Mouse (Mus musculus) gastrocnemius, adult 8-10 months (tissue): ENCODE measurements around the gene Tbc1d24. TPM values are rescaled to one million over a fixed set of nuclear protein-coding genes. Genes with fewer than 3 reads are reported as not detected.

Experiments
- DNase-seq, 2 experiments: peaks; one replicate each; pipeline ENCODE4 v3.0.0; 2022; ENCODE audit warnings: low spot score in 2 of 2
- total RNA-seq, 4 experiments: library from RNA; stranded (reverse); gene quantifications; 2 replicates each; pipeline ENCODE4 v1.2.4; 2022

Gene Tbc1d24
- total RNA-seq, 4 experiments from 2014 or later: 4.8 to 7.0 (median 5.8) TPM

DNA sequence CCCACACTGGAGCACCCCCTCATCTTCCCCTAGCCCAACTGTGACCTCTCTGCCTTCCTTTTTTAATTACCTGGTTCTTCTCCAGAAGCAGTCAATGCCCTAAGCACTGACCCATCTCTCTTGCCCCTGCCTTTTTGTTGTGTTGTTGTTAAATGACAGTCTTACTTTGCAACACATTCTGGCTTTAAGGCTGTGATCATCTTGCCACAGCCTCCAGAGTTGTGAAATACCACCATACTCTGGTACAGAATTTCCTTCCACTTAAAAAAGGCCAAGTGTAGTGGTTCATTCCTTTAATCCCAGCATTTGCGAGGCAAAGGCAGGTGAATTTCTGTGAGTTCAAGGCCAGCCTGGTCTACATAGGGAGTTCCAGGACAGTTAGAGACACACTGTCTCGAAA lies 14.4 kb downstream of the Tbc1d24 start:
- no peak for DNase-seq

DNA sequence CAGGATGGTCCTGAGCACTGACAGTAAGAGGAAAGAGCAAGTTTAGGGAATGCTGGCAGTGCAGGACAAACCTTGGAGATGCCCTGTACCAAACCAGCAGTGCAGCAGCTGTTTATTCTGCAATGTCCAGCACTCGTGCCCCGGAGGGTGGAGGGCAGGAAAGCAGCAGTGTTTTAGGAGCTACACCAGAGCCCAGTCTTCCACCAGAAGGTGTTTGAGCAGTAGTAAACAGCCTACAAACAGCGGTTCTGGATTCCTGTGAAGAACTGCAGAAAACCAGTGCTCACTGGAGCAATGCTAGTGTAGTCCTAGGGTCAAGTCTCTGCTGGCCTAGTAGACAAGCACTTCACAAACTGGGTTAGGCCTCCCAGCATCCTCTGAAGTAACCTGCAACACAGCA lies 31.1 kb downstream of the Tbc1d24 start:
- no peak for DNase-seq

DNA sequence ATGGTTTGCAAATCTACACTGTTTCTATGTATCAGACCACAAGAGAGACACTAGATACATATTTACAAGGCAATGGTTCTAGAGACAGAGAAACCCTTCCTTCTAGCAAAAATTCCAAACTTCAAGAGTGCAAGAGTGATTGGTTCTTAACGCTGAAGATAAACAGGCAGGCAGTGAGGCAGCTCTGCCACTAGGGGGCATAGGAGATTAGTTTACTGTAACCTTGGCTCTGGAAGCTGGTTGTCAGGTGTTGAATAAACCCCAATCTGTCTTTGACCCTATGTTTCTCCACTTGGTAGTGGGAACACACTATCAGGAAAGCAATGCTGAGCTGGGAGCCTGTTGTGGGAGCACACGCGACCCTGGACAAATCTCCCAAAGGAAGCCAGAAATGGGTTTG lies 31.9 kb downstream of the Tbc1d24 start:
- DNase-seq: peak in 1 of 2 experiments; percentile 46

DNA sequence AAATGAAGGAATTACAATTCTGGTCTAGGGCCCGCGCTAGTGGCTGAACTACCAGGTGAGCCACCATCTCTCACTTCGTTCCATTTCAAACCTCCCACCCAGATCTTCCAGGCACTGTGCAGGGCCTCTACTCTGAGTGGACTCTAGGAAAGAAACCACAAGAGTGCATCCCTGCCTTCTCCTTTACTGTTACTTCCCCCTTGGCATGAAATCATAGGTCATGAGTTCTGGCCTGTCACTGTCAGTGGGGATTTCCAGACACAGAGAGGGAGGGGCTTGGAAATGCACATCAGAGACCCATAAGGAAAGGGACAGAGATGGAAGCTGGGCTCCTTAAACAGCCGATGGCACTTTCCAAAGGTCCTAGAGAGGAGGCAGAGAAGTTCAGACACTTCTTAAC lies 33.6 kb downstream of the Tbc1d24 start:
- DNase-seq: no peak

DNA sequence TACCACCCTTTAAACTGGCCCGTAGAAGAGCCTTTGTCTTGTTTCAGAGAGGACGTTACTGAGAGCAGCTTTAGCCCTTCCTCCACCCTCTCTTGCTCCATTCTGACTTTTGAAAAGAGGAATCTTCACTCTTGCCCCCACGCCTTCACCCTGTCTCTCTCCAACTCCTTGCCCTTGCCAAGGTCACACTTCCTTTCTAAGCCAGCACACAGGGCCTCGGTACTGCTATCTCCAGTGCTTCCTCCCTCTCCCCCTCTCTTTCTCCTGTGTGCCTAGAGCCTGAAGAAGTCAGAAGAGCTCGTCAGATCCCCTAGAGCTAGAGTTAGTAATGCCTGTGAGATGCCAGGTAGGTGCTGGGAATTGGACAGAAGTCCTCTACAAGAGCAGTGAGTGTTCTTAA lies 34.6 kb downstream of the Tbc1d24 start:
- DNase-seq: no peak

DNA sequence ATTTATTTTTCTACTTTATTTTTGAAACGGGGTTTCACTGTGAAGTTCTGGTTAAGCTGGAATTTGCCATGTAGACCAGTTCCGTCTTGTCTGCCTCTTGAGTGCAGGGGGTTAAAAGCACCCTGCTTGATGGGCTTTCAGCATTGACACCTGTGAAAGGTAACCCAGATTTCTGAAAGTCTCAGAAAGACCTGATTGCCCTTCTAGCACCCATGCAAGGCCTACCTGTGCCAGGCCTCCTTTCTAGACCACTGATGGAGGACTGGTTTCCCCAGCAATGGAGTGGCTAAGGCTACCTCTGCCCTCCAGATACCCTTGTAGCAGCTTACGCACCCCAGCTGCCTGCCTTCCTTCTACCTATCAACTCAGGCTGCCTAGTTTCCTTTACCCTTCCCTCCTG lies 35.2 kb downstream of the Tbc1d24 start:
- DNase-seq: no peak

DNA sequence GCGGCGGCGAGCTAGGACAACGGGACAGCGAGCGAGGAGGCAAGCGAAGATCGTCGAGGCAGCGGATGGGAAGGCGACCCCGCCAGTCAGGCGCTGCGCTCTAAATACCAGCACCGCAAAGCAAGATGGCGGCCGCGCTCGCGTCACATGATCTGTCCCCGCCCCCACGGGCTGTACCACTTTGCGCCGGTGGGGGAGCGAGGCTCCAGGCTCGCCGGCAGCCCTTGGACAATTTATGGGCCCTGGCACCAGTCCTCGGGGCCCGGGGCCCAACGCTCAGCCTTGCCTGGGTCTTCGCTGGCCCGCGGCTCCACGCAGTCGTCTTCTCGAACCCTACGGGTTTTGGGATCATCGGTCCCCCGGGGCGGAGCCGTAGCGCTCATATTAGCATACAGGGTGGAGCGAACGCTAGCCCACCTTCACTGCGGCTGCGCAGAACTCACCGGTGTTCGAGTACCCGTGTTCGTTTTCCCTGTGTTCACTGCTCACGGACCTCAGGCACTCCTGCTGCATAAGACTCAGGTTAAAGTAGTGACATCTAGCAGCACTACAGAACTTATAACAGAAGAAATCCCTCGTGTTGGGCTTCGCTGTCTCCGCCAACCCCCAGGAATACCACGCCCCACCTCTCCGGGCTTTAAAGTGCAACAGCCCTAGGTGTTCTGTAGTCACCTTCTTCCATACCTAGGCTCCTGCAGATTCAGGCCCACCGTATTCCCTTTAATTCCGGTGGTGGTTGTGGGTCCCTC lies 35.9 kb downstream of the Tbc1d24 start, which contains the start of gene Atp6v0c:
Gene Atp6v0c (minus strand): TSS at position 386 of the 749 bp plus-strand sequence.
- peak; percentile 92 to 95 for DNase-seq

DNA sequence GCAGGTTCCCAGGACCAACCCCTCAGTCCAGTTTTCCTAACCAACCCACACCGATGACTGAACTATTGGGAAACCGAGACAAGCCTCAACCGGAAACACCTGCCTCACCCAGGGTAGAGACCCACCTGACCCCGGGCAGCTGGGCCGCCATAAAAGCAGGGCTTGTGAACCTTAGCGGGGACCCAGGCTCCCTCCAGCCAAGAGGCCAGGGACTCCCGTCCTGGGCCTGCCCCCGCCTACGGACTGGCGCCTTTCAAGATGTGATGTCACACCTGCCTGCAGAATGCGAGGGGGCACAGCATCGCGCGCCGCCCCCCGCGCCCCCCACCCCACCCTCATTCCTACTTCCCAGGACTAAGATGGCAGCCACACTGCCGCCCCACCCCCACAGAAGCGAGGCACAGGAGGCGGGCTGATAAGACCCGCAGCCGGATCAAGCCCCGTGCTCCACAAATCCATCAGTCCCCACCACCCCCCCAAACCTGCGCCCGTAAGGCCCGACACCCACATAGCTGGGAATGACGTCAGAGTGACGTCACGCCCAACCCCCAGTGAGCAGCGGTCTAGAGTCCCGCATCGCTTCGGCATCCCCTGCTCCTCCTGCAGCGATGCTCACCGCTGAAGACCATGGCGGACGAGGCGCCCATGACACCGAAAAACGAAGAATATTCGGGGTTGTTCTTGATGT lies 36.6 kb downstream of the Tbc1d24 start:
- peak; percentile 34 to 35 for DNase-seq

DNA sequence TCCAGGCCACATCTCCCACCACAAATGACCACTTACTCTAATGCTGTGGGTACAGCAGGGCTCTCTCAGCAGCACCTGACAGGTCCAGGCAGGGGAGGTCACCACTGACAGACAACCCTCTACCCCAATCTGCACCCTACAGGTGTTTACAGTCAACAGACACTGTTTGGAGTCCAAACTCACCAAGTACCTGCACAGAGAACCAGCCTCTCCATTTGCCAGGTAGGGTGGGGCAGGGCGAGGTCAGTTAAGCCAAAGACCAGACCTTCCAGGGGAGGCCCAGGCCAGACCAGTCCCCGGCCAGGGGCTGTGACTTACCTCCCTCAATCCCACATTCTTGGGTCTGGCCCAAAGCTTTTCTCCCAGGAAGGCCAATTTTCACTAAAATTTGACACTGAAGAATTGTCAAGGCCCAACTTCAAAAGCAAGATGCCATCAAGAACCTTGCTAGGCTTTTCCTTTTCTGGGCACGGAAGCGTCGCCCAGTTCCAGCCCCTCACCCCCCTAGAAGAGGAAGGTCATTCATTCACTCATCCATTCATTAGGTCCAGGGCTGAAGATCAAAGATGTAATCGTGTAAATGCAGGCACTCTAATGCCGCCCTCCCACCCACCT lies 37.4 kb downstream of the Tbc1d24 start:
- DNase-seq: no peak

DNA sequence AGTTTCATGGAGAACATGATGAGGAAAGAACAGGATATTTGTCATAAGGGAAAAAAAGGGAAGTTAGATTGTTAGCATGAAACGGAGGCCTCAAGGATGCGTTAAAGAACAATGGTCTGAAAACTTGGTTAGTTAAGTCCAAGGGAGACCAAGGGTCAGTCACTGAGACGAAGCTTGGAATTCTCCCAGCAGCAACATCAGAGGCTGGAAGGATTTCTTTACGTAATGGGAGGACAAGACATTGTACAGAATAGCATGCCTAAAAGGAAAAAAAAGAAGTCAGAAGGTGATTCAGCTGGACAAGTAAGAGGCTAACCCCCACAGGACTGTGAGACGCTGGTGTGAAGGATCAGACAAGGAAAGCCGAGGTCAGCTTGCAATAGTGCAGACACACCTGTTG lies 38.2 kb downstream of the Tbc1d24 start:
- DNase-seq: no peak

DNA sequence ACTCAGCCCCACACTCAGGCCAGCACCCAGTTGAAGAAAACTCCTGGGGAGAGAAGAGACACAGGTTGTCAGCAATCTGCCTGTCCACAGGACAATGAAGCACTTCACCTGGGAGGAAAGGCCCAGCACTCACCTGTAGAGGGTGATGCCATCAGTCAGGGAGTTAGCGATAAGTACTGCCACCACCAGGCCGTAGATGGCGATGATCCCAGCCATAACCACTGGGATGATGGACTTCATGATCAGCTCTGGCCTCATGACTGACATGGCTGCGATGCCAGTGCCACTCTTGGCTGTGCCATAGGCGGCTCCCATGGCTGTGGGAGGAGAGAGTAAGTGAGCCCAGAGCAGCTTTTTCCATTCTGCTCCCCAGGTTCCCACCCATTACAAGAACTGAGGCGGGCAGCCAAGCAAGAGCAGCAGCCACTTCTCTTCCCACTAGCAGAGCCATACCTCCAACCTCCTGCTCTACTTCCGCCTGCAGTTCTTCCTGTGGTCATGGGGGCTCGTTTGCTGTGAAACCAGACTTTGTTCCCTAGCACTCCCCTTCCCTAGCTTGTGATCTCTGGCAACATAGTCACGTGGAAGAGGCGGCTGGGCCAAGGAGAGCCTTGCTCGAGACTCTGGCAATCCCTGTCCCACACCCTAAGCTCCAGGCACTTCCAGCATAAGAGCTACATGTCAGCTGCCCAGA lies 40.6 kb downstream of the Tbc1d24 start:
- DNase-seq: no peak

DNA sequence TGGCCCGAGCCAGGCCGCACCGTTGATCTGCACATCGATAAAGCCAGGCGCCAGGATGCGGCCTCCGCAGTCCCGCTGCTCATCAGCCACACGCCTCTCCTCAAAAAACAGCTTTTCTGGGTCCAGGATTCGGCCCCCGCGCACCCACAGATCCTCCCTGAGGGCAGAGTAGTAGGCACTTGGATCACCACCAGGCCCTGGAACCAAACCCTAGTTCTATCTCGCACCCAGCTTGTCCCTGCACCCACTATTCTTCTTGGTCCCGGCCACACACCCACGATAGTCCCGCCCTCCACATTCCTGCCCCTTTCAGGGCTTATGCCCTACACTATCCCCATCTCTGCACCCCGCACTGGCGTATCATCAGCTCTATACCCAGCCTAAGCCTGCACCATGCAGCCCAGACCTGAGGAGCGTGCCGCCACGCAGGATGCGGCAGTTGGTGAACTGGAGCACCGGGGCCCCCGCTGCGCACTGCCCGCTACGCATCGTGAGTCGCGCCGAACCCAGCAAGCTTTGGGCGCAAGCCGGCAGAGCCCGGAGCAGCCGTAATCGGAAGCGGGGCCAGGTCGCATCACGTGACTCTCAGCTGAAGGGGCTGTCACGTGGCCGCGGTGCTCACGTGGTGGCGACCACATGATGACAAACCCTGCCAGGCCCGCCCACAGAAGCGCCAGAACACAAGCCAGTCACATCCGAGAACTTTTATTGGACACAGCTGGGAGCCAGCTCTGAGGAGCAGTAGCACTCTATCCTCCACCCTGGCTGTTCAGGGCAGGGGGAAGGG lies 42.0 kb downstream of the Tbc1d24 start, which contains the start of gene Amdhd2:
Gene Amdhd2 (minus strand): TSS at position 591 of the 787 bp plus-strand sequence.
- peak; percentile 95 to 97 for DNase-seq

DNA sequence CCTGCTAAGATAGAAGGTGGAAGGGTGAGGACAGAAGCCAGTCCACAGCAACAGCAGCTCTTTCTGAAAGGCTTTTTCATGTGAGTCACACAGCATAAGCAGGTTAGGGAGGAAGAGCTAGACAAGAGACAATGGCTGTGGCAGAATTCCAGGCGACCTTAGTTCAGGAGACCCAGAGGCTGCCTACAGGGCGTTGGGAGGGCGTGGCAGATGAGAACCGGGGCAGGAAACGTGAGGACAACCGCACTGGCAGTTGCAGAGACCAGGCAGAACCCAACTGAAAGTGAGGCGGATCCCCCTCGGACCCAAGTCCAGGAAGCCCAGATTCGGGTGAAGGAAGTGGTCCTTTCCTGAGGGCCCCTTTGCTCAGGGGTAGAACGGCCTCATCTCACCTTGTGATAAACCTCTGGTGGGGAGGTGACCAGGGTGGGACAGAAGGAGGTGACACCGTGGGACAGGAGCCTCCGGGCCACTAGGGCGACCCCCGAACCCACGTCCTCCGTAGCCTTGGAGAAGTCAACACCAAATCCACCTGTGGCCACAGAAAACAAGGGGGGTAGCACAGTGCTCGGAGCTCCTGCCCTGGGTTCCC lies 42.7 kb downstream of the Tbc1d24 start:
- DNase-seq: no peak

DNA sequence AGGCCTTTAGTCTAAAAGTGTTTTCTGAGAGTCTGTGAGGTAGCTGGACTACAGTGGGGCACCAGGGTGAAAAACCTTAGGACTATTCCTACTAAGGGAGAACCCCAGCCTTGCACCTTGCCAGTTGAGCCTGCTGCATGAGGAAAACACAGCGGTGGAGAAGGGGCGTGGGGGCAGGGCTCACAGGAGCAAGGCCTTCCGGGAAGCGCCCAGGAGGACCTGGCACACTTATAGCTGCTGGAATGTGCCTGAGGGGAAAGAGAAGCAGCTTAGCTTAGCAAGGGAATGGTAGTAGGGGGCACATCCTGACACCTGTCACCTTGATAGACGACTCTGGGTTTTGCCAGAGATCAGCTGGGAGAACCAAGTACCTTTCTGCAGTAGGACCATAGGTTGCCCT lies 43.9 kb downstream of the Tbc1d24 start:
- no peak for DNase-seq

DNA sequence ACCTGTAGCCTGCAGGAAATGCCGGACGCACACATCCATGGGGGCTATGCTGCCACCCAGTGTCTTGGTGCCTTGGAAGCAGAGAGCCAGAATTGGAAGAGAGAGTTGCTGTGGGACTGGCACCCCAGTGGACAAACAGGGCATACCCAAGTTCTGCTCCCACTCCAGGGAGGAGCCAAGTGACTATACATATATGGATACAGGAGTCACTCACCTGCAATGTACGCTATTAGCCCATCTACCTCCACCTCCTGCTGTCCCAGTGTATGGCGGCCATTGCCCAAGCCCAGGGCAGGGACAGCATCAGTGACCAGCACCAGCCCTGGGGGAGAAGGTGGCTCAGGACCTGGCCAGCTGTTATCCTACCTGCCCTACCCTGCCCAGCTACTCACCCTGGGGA lies 47.8 kb downstream of the Tbc1d24 start:
- no peak for DNase-seq

DNA sequence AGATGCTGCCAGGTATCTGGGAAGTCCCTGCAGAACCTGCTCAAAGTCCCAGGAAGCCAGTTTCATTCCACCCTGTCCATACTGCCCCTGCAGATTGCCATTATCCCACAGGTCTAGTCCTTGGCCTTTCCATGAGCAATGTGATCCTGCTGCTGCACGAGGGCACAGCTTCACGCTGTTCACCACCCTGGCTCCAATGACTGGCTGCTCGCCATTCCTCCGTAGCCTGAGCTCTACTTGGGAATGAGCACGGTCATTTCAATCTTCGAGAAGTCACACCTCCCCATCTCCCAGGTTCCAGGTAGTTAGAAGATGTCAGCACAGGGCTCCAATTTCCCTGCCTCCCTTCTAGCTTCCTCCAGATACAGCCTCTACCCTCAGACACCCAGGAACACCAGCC lies 48.2 kb downstream of the Tbc1d24 start:
- DNase-seq: no peak

DNA sequence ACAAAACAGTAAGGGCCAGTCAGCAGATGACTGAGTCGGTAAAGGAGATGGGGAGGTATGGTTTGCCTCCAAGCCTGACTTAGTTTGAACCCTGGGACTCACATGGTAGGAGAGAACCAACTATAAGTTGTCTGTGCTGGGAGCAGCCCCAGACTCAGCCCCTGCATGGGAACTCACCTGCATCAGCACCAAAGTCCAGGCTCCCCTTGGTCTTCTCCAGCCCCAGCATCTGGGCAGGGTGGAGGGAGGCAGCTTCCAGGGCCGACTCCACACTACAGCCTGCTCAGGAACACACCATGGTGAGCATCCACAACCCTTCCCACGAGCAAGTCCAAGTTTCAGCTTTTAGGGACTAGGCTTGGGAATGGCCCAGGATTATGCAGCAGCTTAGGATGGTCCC lies 49.0 kb downstream of the Tbc1d24 start:
- DNase-seq: no peak

DNA sequence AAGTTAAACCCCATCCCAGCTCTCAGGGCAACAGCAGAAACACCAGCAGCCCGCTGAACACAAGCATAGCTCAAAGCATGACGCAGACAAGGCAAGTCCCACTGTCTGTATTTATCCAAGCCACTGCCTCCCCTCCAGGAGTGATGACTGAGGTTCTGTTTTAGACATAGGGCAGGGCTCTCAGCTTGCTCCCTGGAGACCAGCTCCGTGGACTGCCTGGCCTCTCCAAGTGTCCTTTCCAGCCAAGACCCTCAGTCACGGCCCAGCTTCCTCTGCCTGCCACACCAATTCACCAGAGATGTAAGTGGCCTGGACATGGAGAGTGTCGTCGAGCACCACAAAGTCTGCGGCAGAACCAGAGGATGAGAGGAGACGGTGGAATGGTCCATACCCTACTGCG lies 49.6 kb downstream of the Tbc1d24 start:
- DNase-seq: no peak

DNA sequence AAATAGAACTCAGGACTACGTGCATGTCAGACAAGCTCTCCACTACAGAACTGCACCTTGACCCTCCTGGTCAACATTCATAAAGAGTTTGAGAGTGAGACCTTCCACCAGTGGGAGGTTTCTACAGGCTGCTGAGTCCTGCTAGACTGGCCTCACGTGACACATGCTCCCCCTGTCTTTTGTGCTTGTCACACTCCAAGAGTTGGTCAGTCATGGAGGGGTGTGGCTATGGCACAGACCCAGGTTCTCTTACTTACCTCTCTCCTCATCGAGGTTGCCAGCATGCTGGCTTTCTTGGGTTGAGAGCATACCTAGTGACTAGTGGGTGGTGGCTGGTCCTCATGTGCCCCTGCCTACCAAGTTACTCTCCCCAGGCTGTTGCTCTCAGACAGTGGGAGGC lies 50.9 kb downstream of the Tbc1d24 start:
- DNase-seq: no peak

DNA sequence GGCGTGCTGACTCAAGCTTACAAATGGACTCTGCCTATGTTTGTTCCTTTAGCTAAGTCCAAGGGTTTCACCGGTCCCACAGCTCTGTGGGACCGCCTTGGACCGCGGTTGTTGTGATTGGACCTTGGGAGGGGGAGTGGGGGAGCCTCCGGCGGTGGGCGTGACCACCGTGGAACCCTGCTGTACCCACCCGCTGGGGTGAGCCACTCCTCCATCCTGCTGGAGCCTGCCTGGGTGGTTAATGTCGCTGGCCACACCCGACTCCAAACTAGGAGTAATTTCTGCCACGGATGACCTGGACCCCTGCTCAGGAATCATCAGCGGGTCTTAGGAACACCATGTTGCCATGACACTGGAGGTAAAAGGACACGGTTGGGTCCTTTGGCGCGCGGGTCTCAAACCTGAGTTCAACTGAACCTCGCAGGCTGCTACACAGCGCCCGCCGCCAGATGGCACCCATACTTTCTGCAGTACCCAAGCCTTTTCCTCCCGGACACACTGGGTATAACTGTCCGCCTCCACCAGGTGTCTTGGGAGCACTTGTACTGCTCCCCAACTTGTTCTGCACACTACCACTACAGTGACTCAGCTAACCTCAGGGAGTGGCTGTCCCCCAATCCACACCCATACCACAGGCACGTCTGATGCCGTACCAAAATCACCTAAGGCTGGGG lies 53.3 kb downstream of the Tbc1d24 start:
- peak; percentile 45 to 59 for DNase-seq
